Mouse (Mus musculus): ENCODE data around the gene Alox12. TPM values are rescaled to one million over a fixed set of nuclear protein-coding genes. Genes with fewer than 3 reads are reported as not detected.
A peak's percentile ranks its signal among the peaks of the same experiment; 100 is the strongest.

Alox12 gene
- total RNA-seq, 1 experiment = 0.49 TPM

DNA sequence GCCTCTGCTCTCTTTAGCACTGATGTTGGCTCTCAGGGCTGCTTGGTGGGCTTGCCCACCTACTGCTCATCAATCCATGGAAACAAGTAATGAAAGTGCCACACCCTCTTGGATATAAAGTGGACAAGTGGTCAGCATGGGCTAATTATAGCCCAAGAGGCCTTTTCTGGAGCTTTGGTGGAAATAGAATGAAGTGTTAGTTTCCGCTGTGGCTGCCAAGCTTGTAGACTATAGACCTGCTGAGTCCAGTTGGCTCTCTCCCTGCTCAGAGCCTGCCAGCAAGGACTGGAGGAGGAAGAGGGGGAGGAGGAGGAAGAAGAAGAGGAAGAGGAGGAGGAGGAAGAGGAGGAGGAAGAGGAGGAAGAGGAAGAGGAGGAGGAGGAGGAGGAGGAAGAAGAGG, 11.3 kb upstream of the Alox12 start:
- no peak for DNase-seq (ENCODE audit: low read depth, low spot score)
- no peak overlapping the region for H3K9ac ChIP-seq (ENCODE audit: insufficient read depth, low read depth, low read length, poor library complexity, severe bottlenecking)
- no peak overlapping the region for H3K4me3 ChIP-seq (ENCODE audit: insufficient read depth in 1 of 2, low read depth in 1 of 2, low read length in 2 of 2, poor library complexity in 1 of 2, severe bottlenecking in 1 of 2)
- TF ChIP-seq HCFC1 (IDR thresholded peaks at IDR 0.05; ENCODE audit: borderline replicate concordance, insufficient read depth, low read length) = no peak
- no peak for TF ChIP-seq CHD2 (IDR thresholded peaks at IDR 0.05; ENCODE audit: low read depth, low read length)
- TF ChIP-seq ZNF384 (IDR thresholded peaks at IDR 0.05; ENCODE audit: low read depth, low read length) = no peak
- no peak for TF ChIP-seq ZC3H11A (IDR thresholded peaks at IDR 0.05; ENCODE audit: borderline replicate concordance, low read depth, low read length)
- no peak for TF ChIP-seq MAFK (IDR thresholded peaks at IDR 0.05; ENCODE audit: insufficient read depth, low read depth, low read length)
- H3K9me3 ChIP-seq (ENCODE audit: control insufficient read depth, insufficient read depth, low read depth, low read length) = no peaks in the 10 kb centered on the region
- H3K4me1 ChIP-seq (ENCODE audit: control insufficient read depth in 2 of 2, insufficient read depth in 2 of 2, low read length in 2 of 2, poor library complexity in 1 of 2) = no peaks in the 10 kb centered on the region; a peak in 1 of 4 replicates
- in situ Hi-C loops (cut with MboI; ENCODE audit: low sequenced_read_pairs in 2 of 2, unreplicated experiment in 2 of 2) = no loop called here
- no peaks in the 10 kb centered on the region for H3K36me3 ChIP-seq (ENCODE audit: control insufficient read depth, insufficient read depth, low read length, poor library complexity, severe bottlenecking)
- no peak overlapping the region for H3K27ac ChIP-seq (ENCODE audit: insufficient read depth, low read depth, low read length, poor library complexity, severe bottlenecking)

DNA sequence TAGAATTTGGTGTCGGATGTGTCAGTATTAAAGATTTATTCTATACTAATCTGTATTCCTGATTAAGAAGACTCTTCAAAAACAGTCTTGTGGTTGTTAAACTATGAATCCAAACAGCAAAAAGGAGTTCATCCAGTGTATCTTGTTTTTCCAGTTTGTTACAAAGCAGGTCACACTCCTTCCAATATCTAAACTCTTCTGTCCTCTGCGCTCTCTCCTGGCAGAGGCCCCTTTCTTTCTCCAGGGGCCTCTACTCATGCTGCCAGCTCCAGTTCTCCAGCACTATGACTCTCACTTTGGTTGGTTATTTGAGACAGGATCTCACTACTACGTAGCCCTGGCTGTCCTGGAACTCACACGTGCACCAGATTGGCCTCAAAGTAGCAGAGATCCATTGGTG, 10.7 kb upstream of the Alox12 start:
- DNase-seq (ENCODE audit: low read depth, low spot score) = no peak
- in situ Hi-C loops (cut with MboI; ENCODE audit: low sequenced_read_pairs in 2 of 2, unreplicated experiment in 2 of 2) = no loop called here
- no peaks in the 10 kb centered on the region for H3K9me3 ChIP-seq (ENCODE audit: control insufficient read depth, insufficient read depth, low read depth, low read length)
- no peaks in the 10 kb centered on the region; a peak in 1 of 4 replicates for H3K4me1 ChIP-seq (ENCODE audit: control insufficient read depth in 2 of 2, insufficient read depth in 2 of 2, low read length in 2 of 2, poor library complexity in 1 of 2)
- no peak overlapping the region for H3K27ac ChIP-seq (ENCODE audit: insufficient read depth, low read depth, low read length, poor library complexity, severe bottlenecking)
- no peak overlapping the region for H3K4me3 ChIP-seq (ENCODE audit: insufficient read depth in 1 of 2, low read depth in 1 of 2, low read length in 2 of 2, poor library complexity in 1 of 2, severe bottlenecking in 1 of 2)
- H3K9ac ChIP-seq (ENCODE audit: insufficient read depth, low read depth, low read length, poor library complexity, severe bottlenecking) = no peak overlapping the region
- H3K36me3 ChIP-seq (ENCODE audit: control insufficient read depth, insufficient read depth, low read length, poor library complexity, severe bottlenecking) = no peaks in the 10 kb centered on the region
- TF ChIP-seq CHD2 (IDR thresholded peaks at IDR 0.05; ENCODE audit: low read depth, low read length) = no peak
- TF ChIP-seq HCFC1 (IDR thresholded peaks at IDR 0.05; ENCODE audit: borderline replicate concordance, insufficient read depth, low read length) = no peak
- no peak for TF ChIP-seq ZNF384 (IDR thresholded peaks at IDR 0.05; ENCODE audit: low read depth, low read length)
- TF ChIP-seq MAFK (IDR thresholded peaks at IDR 0.05; ENCODE audit: insufficient read depth, low read depth, low read length) = no peak
- no peak for TF ChIP-seq ZC3H11A (IDR thresholded peaks at IDR 0.05; ENCODE audit: borderline replicate concordance, low read depth, low read length)

DNA sequence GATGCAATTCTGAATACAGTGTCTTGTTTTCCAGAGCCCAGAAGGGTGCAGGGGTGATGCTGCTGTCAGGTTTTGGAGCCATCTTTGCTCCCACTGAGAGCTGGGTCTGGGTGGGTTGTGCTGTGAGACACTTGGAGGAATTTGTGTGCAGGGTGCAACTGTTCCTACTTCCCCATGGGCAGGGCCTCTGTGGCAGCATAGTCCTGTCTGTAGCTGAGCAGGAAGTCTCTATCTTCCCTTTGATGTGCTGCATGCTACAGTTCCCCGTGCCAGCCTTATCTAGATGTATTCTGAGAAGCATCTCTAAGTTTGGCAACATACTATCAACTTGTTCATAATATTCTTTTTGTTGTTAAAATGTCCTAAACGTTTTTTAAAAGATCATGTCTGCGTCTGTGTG, 10.1 kb upstream of the Alox12 start:
- no peak overlapping the region for H3K9ac ChIP-seq (ENCODE audit: insufficient read depth, low read depth, low read length, poor library complexity, severe bottlenecking)
- DNase-seq (ENCODE audit: low read depth, low spot score) = no peak
- H3K27ac ChIP-seq (ENCODE audit: insufficient read depth, low read depth, low read length, poor library complexity, severe bottlenecking) = no peak overlapping the region
- H3K4me3 ChIP-seq (ENCODE audit: insufficient read depth in 1 of 2, low read depth in 1 of 2, low read length in 2 of 2, poor library complexity in 1 of 2, severe bottlenecking in 1 of 2) = no peak overlapping the region
- H3K4me1 ChIP-seq (ENCODE audit: control insufficient read depth in 2 of 2, insufficient read depth in 2 of 2, low read length in 2 of 2, poor library complexity in 1 of 2) = no peaks in the 10 kb centered on the region; a peak in 1 of 4 replicates
- no peaks in the 10 kb centered on the region for H3K36me3 ChIP-seq (ENCODE audit: control insufficient read depth, insufficient read depth, low read length, poor library complexity, severe bottlenecking)
- in situ Hi-C loops (cut with MboI; ENCODE audit: low sequenced_read_pairs in 2 of 2, unreplicated experiment in 2 of 2) = no loop called here
- no peak for TF ChIP-seq CHD2 (IDR thresholded peaks at IDR 0.05; ENCODE audit: low read depth, low read length)
- H3K9me3 ChIP-seq (ENCODE audit: control insufficient read depth, insufficient read depth, low read depth, low read length) = no peaks in the 10 kb centered on the region

DNA sequence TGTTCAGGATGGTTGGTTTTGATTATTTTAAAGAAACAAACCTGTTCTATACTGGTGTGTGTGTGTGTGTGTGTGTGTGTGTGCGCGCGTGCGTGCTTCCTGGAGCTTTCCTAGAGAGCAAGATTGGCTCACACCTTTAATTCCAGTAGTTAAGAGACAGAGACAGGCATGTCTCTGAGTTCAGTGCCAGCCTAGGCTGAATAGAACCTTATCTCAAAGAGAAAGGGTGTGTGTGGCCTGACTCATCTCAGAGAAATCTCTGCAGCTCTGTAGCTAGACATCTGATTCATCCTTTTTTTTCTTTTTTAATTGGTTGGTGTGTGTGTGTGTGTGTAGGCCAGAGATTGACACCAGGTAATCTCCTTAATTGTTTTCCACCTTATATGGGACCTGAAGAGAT, 3.9 kb upstream of the Alox12 start:
- H3K9me3 ChIP-seq (ENCODE audit: control insufficient read depth, insufficient read depth, low read depth, low read length) = no peaks in the 10 kb centered on the region
- no peaks in the 10 kb centered on the region for H3K36me3 ChIP-seq (ENCODE audit: control insufficient read depth, insufficient read depth, low read length, poor library complexity, severe bottlenecking)
- H3K9ac ChIP-seq (ENCODE audit: insufficient read depth, low read depth, low read length, poor library complexity, severe bottlenecking) = no peak overlapping the region
- H3K27ac ChIP-seq (ENCODE audit: insufficient read depth, low read depth, low read length, poor library complexity, severe bottlenecking) = no peak overlapping the region
- no peak overlapping the region for H3K4me3 ChIP-seq (ENCODE audit: insufficient read depth in 1 of 2, low read depth in 1 of 2, low read length in 2 of 2, poor library complexity in 1 of 2, severe bottlenecking in 1 of 2)
- in situ Hi-C loops (cut with MboI; ENCODE audit: low sequenced_read_pairs in 2 of 2, unreplicated experiment in 2 of 2) = no loop called here
- DNase-seq (ENCODE audit: low read depth, low spot score) = no peak
- no peak for TF ChIP-seq HCFC1 (IDR thresholded peaks at IDR 0.05; ENCODE audit: borderline replicate concordance, insufficient read depth, low read length)
- no peak for TF ChIP-seq CHD2 (IDR thresholded peaks at IDR 0.05; ENCODE audit: low read depth, low read length)
- TF ChIP-seq ZC3H11A (IDR thresholded peaks at IDR 0.05; ENCODE audit: borderline replicate concordance, low read depth, low read length) = no peak
- TF ChIP-seq MAFK (IDR thresholded peaks at IDR 0.05; ENCODE audit: insufficient read depth, low read depth, low read length) = no peak
- TF ChIP-seq ZNF384 (IDR thresholded peaks at IDR 0.05; ENCODE audit: low read depth, low read length) = no peak
- peaks cover 2 to 8% of the 10 kb centered on the region in 2 experiments; a peak in 2 of 4 replicates for H3K4me1 ChIP-seq (ENCODE audit: control insufficient read depth in 2 of 2, insufficient read depth in 2 of 2, low read length in 2 of 2, poor library complexity in 1 of 2)

DNA sequence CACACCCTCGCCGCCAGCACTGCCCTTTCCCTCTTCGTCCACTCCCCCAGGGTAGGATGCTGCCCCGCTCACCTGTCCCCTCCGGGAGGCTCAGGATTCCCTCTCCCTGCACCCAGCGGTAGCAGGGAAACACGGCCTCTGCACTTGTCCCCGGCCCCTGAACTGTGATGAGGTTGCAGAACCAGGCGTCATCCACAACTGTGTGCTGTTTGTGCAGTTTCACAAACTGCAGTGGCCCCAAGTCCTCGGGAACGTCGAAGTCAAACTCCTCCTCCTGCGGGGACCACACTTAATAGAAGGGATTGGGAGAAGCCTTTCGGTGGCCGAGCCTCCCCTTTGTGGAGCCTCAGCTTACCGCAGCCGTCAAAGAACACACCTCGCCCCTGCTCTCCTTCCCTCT, 816 bp downstream of the Alox12 start:
- in situ Hi-C loops (cut with MboI; ENCODE audit: low sequenced_read_pairs in 2 of 2, unreplicated experiment in 2 of 2) = no loop called here
- Histone ChIP-seq H3K27ac (ENCODE audit: insufficient read depth, low read depth, low read length, poor library complexity, severe bottlenecking) (no peak overlapping the region), H3K9ac (ENCODE audit: insufficient read depth, low read depth, low read length, poor library complexity, severe bottlenecking) (0 out of 2 replicates have a peak overlapping the region, but pooled peaks have one; percentile 6), H3K4me1 (ENCODE audit: control insufficient read depth in 2 of 2, insufficient read depth in 2 of 2, low read length in 2 of 2, poor library complexity in 1 of 2) (peaks cover 2 to 8% of the 10 kb centered on the region in 2 experiments; a peak in 2 of 4 replicates), H3K4me3 (ENCODE audit: insufficient read depth in 1 of 2, low read depth in 1 of 2, low read length in 2 of 2, poor library complexity in 1 of 2, severe bottlenecking in 1 of 2) (peak overlapping the region; percentile 52; a peak in 2 of 4 replicates), H3K36me3 (ENCODE audit: control insufficient read depth, insufficient read depth, low read length, poor library complexity, severe bottlenecking) (no peaks in the 10 kb centered on the region), H3K9me3 (ENCODE audit: control insufficient read depth, insufficient read depth, low read depth, low read length) (no peaks in the 10 kb centered on the region)
- TF ChIP-seq CHD2 (IDR thresholded peaks at IDR 0.05; ENCODE audit: low read depth, low read length) = no peak
- TF ChIP-seq ZNF384 (IDR thresholded peaks at IDR 0.05; ENCODE audit: low read depth, low read length) = no peak
- no peak for TF ChIP-seq HCFC1 (IDR thresholded peaks at IDR 0.05; ENCODE audit: borderline replicate concordance, insufficient read depth, low read length)
- TF ChIP-seq ZC3H11A (IDR thresholded peaks at IDR 0.05; ENCODE audit: borderline replicate concordance, low read depth, low read length) = no peak
- TF ChIP-seq MAFK (IDR thresholded peaks at IDR 0.05; ENCODE audit: insufficient read depth, low read depth, low read length) = no peak
- DNase-seq (ENCODE audit: low read depth, low spot score) = no peak
